In genomic region chr1:82168158-82168557, GRCm38 (mm10) we compare ENCODE assay signal across 19 mouse cellular contexts.
DNase-seq lines count a peak whose midpoint lies in the region; ATAC-seq and TF ChIP-seq lines count a peak whose summit lies in the region.
"Had no signal": no experiment of that assay in that cellular context is flagged by ENCODE, and none has a peak within 500 bp of the region (broad histone marks: within the 10 kb centered on the region; RNA-seq: fewer than 3 reads in every experiment).

No protein-coding gene starts in this region.

- no peaks in the 10 kb centered on the region for H3K9me3 ChIP-seq in liver, embryonic 12.5 days (replicated peaks)
- no peaks in the 10 kb centered on the region for H3K9me3 ChIP-seq in liver, postnatal 0 days (ENCODE audit: low read length)
- H3K9me3 ChIP-seq: G1E had no signal

- no peak overlapping the region for H3K4me3 ChIP-seq in liver, adult 2 months (ENCODE audit: insufficient read depth, low read depth, low read length)
- no peak overlapping the region for H3K4me3 ChIP-seq in liver, embryonic 12.5 days
- H3K4me3 ChIP-seq in liver, postnatal 0 days (ENCODE audit: low read depth, low read length), result no peak overlapping the region

- WGBS in liver, adult 2 months, result 16% methylated on average over 4 of the region's 4 CpGs
- WGBS in liver, embryonic 12.5 days (ENCODE audit: insufficient replicate concordance), result 60% methylated on average over 4 of the region's 4 CpGs
- WGBS in liver, postnatal 0 days (ENCODE audit: insufficient replicate concordance), result 57% methylated on average over 4 of the region's 4 CpGs

- no peaks in the 10 kb centered on the region for H3K27me3 ChIP-seq in liver, adult 2 months (ENCODE audit: control insufficient read depth, insufficient read depth, low read length)
- no peaks in the 10 kb centered on the region for H3K27me3 ChIP-seq in liver, embryonic 12.5 days (replicated peaks)
- no peaks in the 10 kb centered on the region for H3K27me3 ChIP-seq in liver, postnatal 0 days (ENCODE audit: insufficient read depth, low read length)
- H3K27me3 ChIP-seq: CH12.LX, Patski had no signal

- H3K27ac ChIP-seq in liver, adult 2 months (replicated peaks; ENCODE audit: insufficient read depth, low read depth, low read length), result peak overlapping the region; percentile 84
- H3K27ac ChIP-seq in liver, embryonic 12.5 days, result no peak overlapping the region
- 0 out of 2 replicates have a peak overlapping the region, but pooled peaks have one; percentile 48 for H3K27ac ChIP-seq in liver, postnatal 0 days (ENCODE audit: low read depth)

- TF ChIP-seq EP300 in liver, postnatal 0 days (IDR thresholded peaks at IDR 0.05; ENCODE audit: low read depth), result no peak

- no peak overlapping the region for H3K9ac ChIP-seq in liver, adult 2 months (ENCODE audit: low read depth, low read length)
- no peak overlapping the region for H3K9ac ChIP-seq in liver, embryonic 12.5 days
- H3K9ac ChIP-seq in liver, postnatal 0 days (replicated peaks), result no peak overlapping the region

- no peaks in the 10 kb centered on the region for H3K79me2 ChIP-seq in liver, adult 2 months (ENCODE audit: control insufficient read depth, insufficient read depth, low read length)

- H3K4me2 ChIP-seq in liver, embryonic 12.5 days, result no peak overlapping the region
- H3K4me2 ChIP-seq in liver, postnatal 0 days (ENCODE audit: low read depth, low read length), result no peak overlapping the region

- H3K36me3 ChIP-seq in liver, adult 2 months (ENCODE audit: control insufficient read depth, insufficient read depth, low read length), result no peaks in the 10 kb centered on the region
- no peaks in the 10 kb centered on the region for H3K36me3 ChIP-seq in liver, embryonic 12.5 days
- H3K36me3 ChIP-seq in liver, postnatal 0 days (replicated peaks; ENCODE audit: insufficient read depth, low read length), result no peaks in the 10 kb centered on the region
- H3K36me3 ChIP-seq: G1E had no signal

- TF ChIP-seq POLR2A in liver, adult 2 months (IDR thresholded peaks at IDR 0.05; ENCODE audit: extremely low read depth, insufficient read depth, low read length), result no peak

- no peak for ATAC-seq in liver, embryonic 12.5 days
- peak; percentile 80 for ATAC-seq in liver, postnatal 0 days
- ATAC-seq: activated CD4-positive, CD25-positive, alpha-beta regulatory T cell, adult 4 months; CD4-positive, CD25-positive, alpha-beta regulatory T cell, adult 4 months; Patski had no signal

- H3K4me1 ChIP-seq in liver, adult 2 months (ENCODE audit: control insufficient read depth, insufficient read depth, low read length), result peaks cover 18% of the 10 kb centered on the region; the same call in 1 of the 2 replicates
- no peaks in the 10 kb centered on the region for H3K4me1 ChIP-seq in liver, embryonic 12.5 days
- peaks cover 8% of the 10 kb centered on the region; the same call in 1 of the 2 replicates for H3K4me1 ChIP-seq in liver, postnatal 0 days (ENCODE audit: insufficient read depth)

- DNase-seq in liver, adult 2 months (ENCODE audit: extremely low read depth, low read depth, low spot score), result peak; percentile 91
- DNase-seq in liver, postnatal 0 days, result no peak
- DNase-seq in liver, result no peak
- DNase-seq: adrenal gland, adult 2 months; adrenal gland, adult 8-10 months; adrenal gland, postnatal 10 days; adrenal gland, postnatal 14 days; adrenal gland, postnatal 25 days; adrenal gland, postnatal 36 days; B cell, adult 2 months; cerebellum, adult 11 months; cerebellum, adult 11-12 months; cerebellum, adult 18-20 months had no signal

- no peak for TF ChIP-seq CTCF in liver, adult 2 months (IDR thresholded peaks at IDR 0.05; ENCODE audit: low read depth, low read length)
- no peak for TF ChIP-seq CTCF in liver, postnatal 0 days (IDR thresholded peaks at IDR 0.05; ENCODE audit: low read depth)
